Mouse (Mus musculus): ENCODE data around the gene Pfn5. TPM values are rescaled to one million over a fixed set of nuclear protein-coding genes. Genes with fewer than 3 reads are reported as not detected.

The Pfn5 gene
- not detected for polyA plus RNA-seq (2017; shearing (Covaris generic))

DNA sequence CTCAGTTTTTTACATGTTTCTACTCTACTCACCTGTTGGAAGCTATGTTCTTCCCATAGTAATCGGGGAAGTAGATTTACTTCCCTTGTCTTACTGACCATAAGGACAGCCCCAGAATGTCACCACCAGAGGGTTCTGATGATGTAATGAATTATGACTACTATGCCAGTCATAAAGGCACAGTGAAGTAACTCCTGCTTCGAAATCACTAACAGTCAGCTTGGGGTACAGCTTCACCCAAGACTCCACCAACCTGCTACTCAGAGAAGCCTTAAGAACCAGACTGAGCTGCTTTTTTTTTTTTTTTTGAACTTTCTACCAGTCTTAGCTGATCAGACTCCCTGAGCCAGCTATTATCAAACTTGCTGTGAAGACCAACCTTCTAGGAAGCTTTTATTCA is at the start of gene Pfn5, which contains the start of gene Asb12:
Pfn5 (plus strand) TSS at position 218 of the 400 bp plus-strand sequence.
Asb12 (minus strand) TSS at position 101 of the 400 bp plus-strand sequence.

Other genes starting within 250 kb of the Pfn5 start
- 1 to 10 TPM; 2.3 to 2.9 TPM for gene Amer1, start 113.2 kb upstream of the Pfn5 start, polyA plus RNA-seq (2017; shearing (Covaris generic))
- not detected for gene Asb12, start 117 bp upstream of the Pfn5 start, polyA plus RNA-seq (2017; shearing (Covaris generic))
- gene Zc4h2, start 100.4 kb downstream of the Pfn5 start, polyA plus RNA-seq (2017; shearing (Covaris generic)): 1 to 10 TPM; 1.7 to 2.2 TPM
- under 1 TPM; 0.45 to 0.82 TPM for gene Zc3h12b, start 153.6 kb downstream of the Pfn5 start, polyA plus RNA-seq (2017; shearing (Covaris generic))